Mouse (Mus musculus) spleen, adult 2 months (tissue): ENCODE results near the gene Slc16a13. TPM values are rescaled to one million over a fixed set of nuclear protein-coding genes. Genes with fewer than 3 reads are reported as not detected.
A peak's percentile ranks its signal among the peaks of the same experiment; 100 is the strongest.

Experiments used
- DNase-seq, 2 experiments: peaks; one replicate each; pipeline versions ENCODE4 v3.0.0 to v3.0.0-alpha.2; 2012 to 2021; ENCODE audit warnings: low spot score in 2 of 2, low read depth in 1 of 2
- H3K27ac ChIP-seq: fragments of 200-500 bp; 2 replicates; pipeline ENCODE4 v1.5.1; 2012; ENCODE audit warnings: low read length, inconsistent platforms; ENCODE audit not compliant: insufficient read depth
- H3K27me3 ChIP-seq: fragments of 200-500 bp; 2 replicates; pipeline ENCODE4 v1.6.1; 2012; ENCODE audit warnings: mild to moderate bottlenecking, moderate library complexity, low read length, inconsistent platforms; ENCODE audit not compliant: control insufficient read depth, insufficient read depth
- H3K36me3 ChIP-seq: fragments of 200-500 bp; 2 replicates; pipeline ENCODE4 v1.6.1; 2012; ENCODE audit warnings: mild to moderate bottlenecking, low read length, inconsistent platforms; ENCODE audit not compliant: control insufficient read depth, insufficient read depth
- H3K4me1 ChIP-seq: fragments of 200-500 bp; 2 replicates; pipeline ENCODE4 v1.6.1; 2011; ENCODE audit warnings: inconsistent platforms; ENCODE audit not compliant: control insufficient read depth, insufficient read depth, insufficient read length
- H3K4me3 ChIP-seq: fragments of 200-500 bp; 2 replicates; pipeline ENCODE4 v1.5.1; 2011; ENCODE audit warnings: mild to moderate bottlenecking, inconsistent platforms; ENCODE audit not compliant: insufficient read depth, insufficient read length; ENCODE audit errors: extremely low read depth
- CTCF ChIP-seq: fragments of 200-500 bp; IDR thresholded peaks from 2 replicates; pipeline ENCODE4 v1.5.1; 2011; ENCODE audit warnings: mild to moderate bottlenecking, inconsistent platforms; ENCODE audit not compliant: insufficient read depth, insufficient read length, insufficient replicate concordance; ENCODE audit errors: extremely low read depth
- POLR2A ChIP-seq: fragments of 200-500 bp; IDR thresholded peaks from 2 replicates; pipeline ENCODE4 v1.6.1; 2011; ENCODE audit warnings: low read depth, low read length, inconsistent platforms
- WGBS: fragments of 180-500 bp; shearing (Covaris S2); methylation state at CpG from one replicate; pipeline ENCODE4 v1.1.7; 2018; 5-methylcytosine and 5-hydroxymethylcytosine counted together
- polyA plus RNA-seq: library from polyadenylated mRNA; depleted of rRNA; stranded (reverse); fragments of >200 nt; gene quantifications from 2 replicates; pipeline ENCODE4 v1.2.3, GENCODE M21; 2012

Slc16a13 gene
- polyA plus RNA-seq, 1 experiment, result 5.6 TPM

DNA sequence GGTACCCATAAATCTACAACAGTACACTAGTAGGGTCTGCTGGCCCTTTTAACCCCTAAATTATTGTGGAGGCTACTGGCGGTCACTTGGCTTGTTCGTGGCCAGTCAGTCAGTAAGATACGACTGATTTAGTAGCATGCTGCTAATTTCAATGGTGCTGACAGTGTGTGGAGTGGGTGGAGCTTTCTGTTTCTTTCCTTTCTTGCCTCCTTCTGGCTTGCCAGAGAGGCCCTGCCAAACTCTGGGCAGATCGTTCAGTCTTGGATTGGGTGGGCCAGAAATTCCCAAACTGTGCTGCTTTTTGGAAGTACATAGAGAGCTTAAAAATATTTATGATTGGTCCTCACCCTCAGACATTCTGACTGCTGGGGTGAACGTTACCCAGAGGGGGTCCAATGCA is 6.3 kb upstream of the Slc16a13 start:
- H3K4me3 ChIP-seq, result no peak overlapping the region
- H3K36me3 ChIP-seq, result no peaks in the 10 kb centered on the region
- peaks cover 7% of the 10 kb centered on the region; the same call in 1 of the 2 replicates for H3K4me1 ChIP-seq
- no peak for TF ChIP-seq POLR2A
- TF ChIP-seq CTCF, result no peak
- H3K27ac ChIP-seq, result no peak overlapping the region
- DNase-seq, result no peak
- H3K27me3 ChIP-seq, result no peaks in the 10 kb centered on the region
- WGBS, result 69% methylated on average over 5 of the region's 5 CpGs

- Histone ChIP-seq H3K4me1 (peaks cover 7% of the 10 kb centered on the region; the same call in 1 of the 2 replicates), H3K36me3 (no peaks in the 10 kb centered on the region), H3K27ac (no peak overlapping the region), H3K27me3 (no peaks in the 10 kb centered on the region), H3K4me3 (no peak overlapping the region)
- no peak for TF ChIP-seq POLR2A
- TF ChIP-seq CTCF, result no peak
- no peak for DNase-seq
- WGBS, result 80% methylated on average over 18 of the region's 18 CpGs
Measured at GRCm38 (mm10) chr11:70226602-70226890, 5.7 kb upstream of the Slc16a13 start.

DNA sequence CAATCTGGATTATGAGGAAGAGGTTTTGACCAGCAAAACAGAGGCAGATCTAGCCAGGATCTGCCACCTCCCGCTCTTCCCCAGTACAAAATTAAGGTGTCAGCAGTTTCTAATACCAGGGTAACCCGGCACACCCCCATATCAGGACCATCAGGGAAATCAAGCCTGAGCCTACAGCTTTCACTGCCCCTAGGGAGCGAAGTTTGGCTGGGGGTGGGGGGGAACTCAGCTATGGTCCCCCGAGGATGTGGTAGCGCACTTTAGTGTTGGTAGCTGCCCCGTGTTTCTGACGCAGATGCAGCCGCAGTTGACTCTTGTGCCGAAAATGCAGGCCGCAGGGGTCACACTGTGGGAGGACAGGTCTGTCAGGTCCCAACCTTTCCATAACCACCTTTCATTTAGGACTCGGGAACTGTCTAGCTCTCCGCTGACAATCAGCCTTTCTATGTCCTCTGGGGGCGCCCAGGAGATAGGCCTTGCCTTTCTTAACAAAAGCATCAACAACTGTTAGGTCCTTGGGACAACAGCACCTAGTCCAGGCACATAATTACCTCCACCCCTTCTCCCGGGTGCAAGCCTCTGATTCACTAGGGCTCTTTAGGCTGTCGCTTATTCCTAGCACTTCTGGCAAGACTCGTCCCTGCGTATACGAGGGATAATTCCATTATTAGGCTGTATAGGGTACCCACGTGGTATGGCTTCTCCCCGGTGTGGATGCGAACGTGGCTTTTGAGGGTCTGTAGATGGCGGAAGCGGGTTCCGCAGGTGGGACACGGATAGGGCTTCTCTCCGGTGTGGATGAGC is 5.1 kb upstream of the Slc16a13 start:
- 76% methylated on average over 27 of the region's 27 CpGs for WGBS
- Histone ChIP-seq H3K4me3 (no peak overlapping the region), H3K4me1 (peaks cover 7% of the 10 kb centered on the region; the same call in 1 of the 2 replicates), H3K36me3 (no peaks in the 10 kb centered on the region), H3K27ac (no peak overlapping the region), H3K27me3 (no peaks in the 10 kb centered on the region)
- no peak for DNase-seq
- no peak for TF ChIP-seq CTCF

GRCm38 (mm10) chr11:70223724-70224123 is 2.9 kb upstream of the Slc16a13 start:
- Histone ChIP-seq H3K4me3 (no peak overlapping the region), H3K27ac (no peak overlapping the region; the same call in 1 of the 2 replicates), H3K36me3 (no peaks in the 10 kb centered on the region), H3K4me1 (peaks cover 6% of the 10 kb centered on the region; the same call in 1 of the 2 replicates), H3K27me3 (no peaks in the 10 kb centered on the region)
- TF ChIP-seq POLR2A, result no peak
- TF ChIP-seq CTCF, result no peak
- no peak for DNase-seq
- 23% methylated on average over 9 of the region's 9 CpGs for WGBS

DNA sequence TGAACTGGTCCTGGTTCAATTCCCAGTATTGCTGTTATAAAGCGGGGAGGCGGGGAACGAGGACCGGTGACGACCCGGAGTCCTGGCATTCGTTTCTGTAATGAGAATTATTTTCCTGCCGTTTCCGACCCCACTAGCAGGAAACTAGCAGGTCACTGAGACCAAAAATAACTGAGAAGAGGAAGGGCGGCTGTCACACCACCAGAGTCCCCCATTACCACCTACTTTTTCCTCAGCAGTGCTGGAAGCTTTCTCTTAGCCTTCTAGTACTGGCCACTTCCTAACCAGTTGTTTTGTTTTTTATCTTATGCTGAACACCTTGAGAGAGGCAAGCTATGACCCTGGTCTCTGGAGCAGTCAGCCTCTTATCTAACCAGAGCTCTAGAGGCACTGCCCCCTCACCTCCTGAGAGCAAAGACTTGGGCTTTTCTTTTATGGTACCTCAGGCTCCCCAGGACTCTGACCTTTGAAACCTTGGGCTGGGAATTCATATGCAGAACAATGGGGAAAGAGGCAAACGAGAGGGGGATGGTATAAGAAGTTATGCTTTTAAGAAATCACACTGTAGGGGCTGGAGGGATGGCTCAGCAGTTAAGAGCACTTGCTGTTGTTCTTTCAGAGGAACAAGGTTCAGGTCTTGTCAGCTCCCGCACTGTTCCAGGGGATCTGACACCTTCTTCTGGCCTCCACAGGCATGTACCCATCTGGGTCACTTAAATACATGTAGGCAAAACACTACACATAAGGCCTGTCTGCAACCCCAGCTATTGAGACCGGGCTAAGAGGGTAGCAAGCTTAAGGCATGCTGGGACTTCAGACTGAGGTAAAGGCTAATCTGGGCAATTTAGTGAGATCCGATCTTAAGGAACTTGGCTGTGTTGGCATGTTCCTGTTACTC is 988 bp upstream of the Slc16a13 start:
- no peaks in the 10 kb centered on the region for H3K36me3 ChIP-seq
- no peak for TF ChIP-seq POLR2A
- no peak for TF ChIP-seq CTCF
- H3K4me1 ChIP-seq, result peaks cover 6% of the 10 kb centered on the region; the same call in 1 of the 2 replicates
- no peaks in the 10 kb centered on the region for H3K27me3 ChIP-seq
- peak overlapping the region; percentile 71 for H3K4me3 ChIP-seq
- H3K27ac ChIP-seq, result peak overlapping the region; percentile 65
- DNase-seq, result no peak
- 13% methylated on average over 14 of the region's 14 CpGs for WGBS

GRCm38 (mm10) chr11:70220323-70220722 is 541 bp downstream of the Slc16a13 start:
- DNase-seq, result no peak
- no peak for TF ChIP-seq POLR2A
- no peak for TF ChIP-seq CTCF
- Histone ChIP-seq H3K4me1 (peaks cover 6% of the 10 kb centered on the region; the same call in 1 of the 2 replicates), H3K4me3 (peak overlapping the region; percentile 71), H3K27me3 (0 out of 2 replicates have a peak, but pooled peaks cover under 1% of the 10 kb centered on the region), H3K36me3 (no peaks in the 10 kb centered on the region), H3K27ac (peak overlapping the region; percentile 59)
- 5% methylated on average over 24 of the region's 24 CpGs for WGBS
